Mouse (Mus musculus) forebrain, embryonic 10.5 days (tissue): ENCODE measurements around the gene Slc25a25. TPM values are rescaled to one million over a fixed set of nuclear protein-coding genes. Genes with fewer than 3 reads are reported as not detected.

ENCODE experiments used
- DNase-seq: peaks from one replicate; pipeline ENCODE4 v3.0.0-alpha.2; 2017; ENCODE audit warnings: low spot score; ENCODE audit errors: extremely low spot score
- H3K27ac ChIP-seq: fragments of 300-500 bp; sonication (generic); 2 replicates; pipeline ENCODE4 v1.5.1; 2016; ENCODE audit warnings: mild to moderate bottlenecking
- H3K27me3 ChIP-seq: fragments of 300-500 bp; sonication (generic); 2 replicates; pipeline ENCODE4 v1.6.1; 2016; ENCODE audit warnings: mild to moderate bottlenecking; ENCODE audit not compliant: poor library complexity, severe bottlenecking
- H3K36me3 ChIP-seq: fragments of 300-500 bp; sonication (generic); replicated peaks from 2 replicates; pipeline ENCODE4 v1.6.1; 2016; ENCODE audit warnings: mild to moderate bottlenecking, moderate library complexity
- H3K4me1 ChIP-seq: fragments of 300-500 bp; sonication (generic); 2 replicates; pipeline ENCODE4 v1.6.1; 2016
- H3K4me3 ChIP-seq: fragments of 300-500 bp; sonication (generic); 2 replicates; pipeline ENCODE4 v1.5.1; 2016; ENCODE audit warnings: mild to moderate bottlenecking, moderate library complexity
- H3K9me3 ChIP-seq: fragments of 300-500 bp; sonication (generic); 2 replicates; pipeline ENCODE4 v1.6.1; 2016; ENCODE audit warnings: mild to moderate bottlenecking, moderate library complexity
- WGBS: fragments of 180-500 bp; shearing (Covaris S2); methylation state at CpG from one replicate; pipeline ENCODE4 v1.1.7; 2016; 5-methylcytosine and 5-hydroxymethylcytosine counted together
- polyA plus RNA-seq: library from polyadenylated mRNA; unstranded; fragments of >200 nt; fragmentation: Nextera tagmentation; extraction: Ambion mirVana; gene quantifications from 2 replicates; pipeline ENCODE4 v1.2.1, GENCODE M21; 2016

The Slc25a25 gene
- polyA plus RNA-seq, 1 experiment from 2014 or later: 25.0 TPM

DNA sequence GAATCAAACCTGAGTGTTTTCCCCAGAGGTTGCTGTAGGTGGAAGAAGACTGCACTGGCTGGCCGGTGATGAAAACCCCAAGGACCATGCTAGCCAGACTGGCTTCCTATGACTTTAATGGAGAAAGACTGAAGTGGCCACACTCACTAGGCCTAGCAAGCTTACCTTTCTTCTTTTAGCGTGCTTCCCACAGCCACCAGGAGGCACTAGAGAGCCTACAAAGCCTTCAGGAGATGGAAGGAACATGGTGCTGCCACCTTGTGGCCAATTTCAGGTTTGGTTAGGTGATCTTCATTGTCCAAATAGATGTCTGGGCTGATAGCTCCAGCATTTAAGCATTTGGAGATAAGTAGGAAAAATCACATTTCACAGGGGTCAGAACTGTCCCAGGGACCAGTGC is 46.6 kb downstream of the Slc25a25 start:
- DNase-seq: peak; percentile 92
- peaks cover 11% of the 10 kb centered on the region for H3K4me1 ChIP-seq
- no peak overlapping the region for H3K4me3 ChIP-seq
- H3K27me3 ChIP-seq: no peaks in the 10 kb centered on the region
- H3K36me3 ChIP-seq: peaks cover 33% of the 10 kb centered on the region
- 16% methylated on average over 2 of the region's 2 CpGs for WGBS
- H3K9me3 ChIP-seq: no peaks in the 10 kb centered on the region
- H3K27ac ChIP-seq: no peak overlapping the region

DNA sequence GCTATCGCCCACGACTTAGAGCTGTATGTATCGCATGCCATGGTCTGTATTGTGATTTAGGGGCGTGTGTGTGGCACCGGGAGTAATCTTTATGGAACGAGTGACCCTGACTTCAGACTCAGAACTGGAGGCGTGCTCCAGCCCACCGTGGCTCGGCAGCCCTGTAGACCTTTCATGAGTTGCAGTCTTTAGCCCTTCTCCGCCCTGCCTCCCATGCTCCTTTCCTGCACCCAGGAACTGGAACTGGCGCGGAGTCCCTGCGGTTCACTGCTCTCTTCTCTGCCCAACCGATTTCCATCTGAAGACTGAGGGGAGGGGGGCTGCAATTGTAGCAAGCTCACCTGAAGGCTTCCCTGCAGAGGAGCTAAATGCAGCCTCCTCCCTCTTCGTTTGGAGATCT is 54.5 kb downstream of the Slc25a25 start:
- peaks cover 4% of the 10 kb centered on the region; the same call in 1 of the 2 replicates for H3K9me3 ChIP-seq
- no peak for DNase-seq
- peaks cover 34% of the 10 kb centered on the region for H3K36me3 ChIP-seq
- H3K27ac ChIP-seq: peak overlapping the region; percentile 90
- H3K27me3 ChIP-seq: no peaks in the 10 kb centered on the region
- peak overlapping the region; percentile 80 for H3K4me3 ChIP-seq
- H3K4me1 ChIP-seq: peaks cover 33% of the 10 kb centered on the region
- WGBS: under 1% methylated on average over 15 of the region's 15 CpGs

DNA sequence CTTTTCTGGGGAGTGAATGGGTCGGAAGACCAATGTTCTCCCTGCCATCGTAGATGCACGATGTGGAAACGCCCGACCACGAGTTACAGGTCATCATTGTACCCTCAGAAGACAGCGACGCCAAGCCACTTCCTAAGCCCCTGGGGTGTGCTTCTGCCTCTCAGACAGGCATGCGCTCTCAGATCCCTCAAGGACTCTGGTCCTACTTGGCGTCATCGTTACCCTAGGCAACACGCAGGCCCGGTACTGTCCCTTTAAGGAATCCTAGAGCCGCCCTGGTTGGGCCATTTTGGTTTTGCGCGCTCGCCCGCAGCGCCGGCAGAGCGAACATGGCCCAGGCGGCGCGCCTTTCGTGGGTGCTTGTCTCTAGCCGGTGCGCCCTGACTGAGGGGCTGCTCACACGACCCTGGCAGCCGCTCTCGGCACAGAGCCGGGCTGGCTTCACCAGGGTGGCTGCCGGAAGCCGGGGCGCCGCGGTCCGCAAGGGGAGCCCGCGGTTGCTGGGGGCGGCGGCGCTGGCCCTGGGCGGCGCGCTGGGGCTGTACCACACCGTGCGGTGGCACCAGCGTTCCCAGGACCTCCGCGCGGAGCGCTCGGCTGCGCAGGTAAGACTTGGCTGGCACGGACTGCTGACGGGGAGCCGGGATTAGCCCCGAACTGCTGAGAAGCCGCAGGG is 55.2 kb downstream of the Slc25a25 start:
- peak overlapping the region; percentile 80 for H3K4me3 ChIP-seq
- WGBS: under 1% methylated on average over 59 of the region's 59 CpGs

DNA sequence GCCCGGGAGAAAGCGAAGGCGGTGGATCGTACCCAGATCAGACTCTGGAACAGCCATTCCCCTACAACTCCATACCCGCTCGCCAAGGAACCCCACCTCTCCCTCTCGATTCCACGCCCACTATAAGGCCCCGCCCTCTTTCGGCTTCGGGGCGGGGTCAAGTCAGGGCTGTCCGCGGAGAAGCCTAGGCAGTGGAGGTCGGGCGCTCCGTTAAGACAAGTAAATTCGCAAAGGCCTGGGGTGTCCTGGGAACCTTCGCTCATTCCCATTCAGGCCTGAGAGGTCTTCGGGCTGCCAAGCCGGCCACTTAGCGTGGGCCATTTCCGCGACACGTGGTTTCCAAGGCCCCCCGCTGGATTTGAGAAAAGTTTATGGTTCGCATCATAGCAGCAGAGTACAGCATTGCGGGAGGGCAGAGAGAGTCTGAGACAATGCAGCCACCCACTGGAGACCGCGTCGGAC is 55.7 kb downstream of the Slc25a25 start, which contains the start of gene Ptges2:
Gene Ptges2 (plus strand): TSS at position 413 of the 462 bp plus-strand sequence.
- WGBS: under 1% methylated on average over 31 of the region's 31 CpGs
- peak within 1 kb of the TSS; percentile 90 for H3K27ac ChIP-seq
- peak; percentile 91 for DNase-seq
- H3K4me3 ChIP-seq: peak within 1 kb of the TSS; percentile 80
- peaks cover 23% of the 10 kb centered on the region for H3K36me3 ChIP-seq
- H3K4me1 ChIP-seq: peaks cover 36% of the 10 kb centered on the region
- peaks cover 4% of the 10 kb centered on the region; the same call in 1 of the 2 replicates for H3K9me3 ChIP-seq
- H3K27me3 ChIP-seq: no peaks in the 10 kb centered on the region

More for the DNA sequence above, 55.2 kb downstream of the Slc25a25 start:
- peak; percentile 90 for DNase-seq
- Histone ChIP-seq H3K27ac (peak overlapping the region; percentile 90), H3K9me3 (peaks cover 4% of the 10 kb centered on the region; the same call in 1 of the 2 replicates), H3K36me3 (peaks cover 28% of the 10 kb centered on the region), H3K4me1 (peaks cover 33% of the 10 kb centered on the region), H3K27me3 (no peaks in the 10 kb centered on the region)

DNA sequence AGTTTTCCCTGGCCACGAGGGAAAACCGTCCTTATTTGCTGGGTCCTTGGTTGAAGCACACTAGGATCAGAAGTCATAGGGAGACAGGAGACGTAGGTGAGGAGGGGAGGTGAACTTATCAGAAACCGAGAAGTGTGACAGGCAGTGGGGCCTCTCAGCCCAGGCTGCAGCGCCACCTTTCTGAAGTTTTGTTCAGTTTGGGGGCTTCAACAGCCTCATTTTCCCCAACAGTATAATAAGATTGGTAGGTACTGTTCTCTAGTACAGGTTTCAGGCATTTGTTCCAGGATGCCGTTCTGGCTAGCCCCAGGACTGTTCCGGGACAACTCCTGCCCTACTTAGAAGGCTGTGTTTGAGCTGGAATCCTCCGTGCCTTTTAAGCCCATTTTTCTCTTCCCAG is 56.3 kb downstream of the Slc25a25 start:
- peak overlapping the region; percentile 90 for H3K27ac ChIP-seq
- peak overlapping the region; percentile 80 for H3K4me3 ChIP-seq
- no peaks in the 10 kb centered on the region for H3K27me3 ChIP-seq
- H3K4me1 ChIP-seq: peaks cover 36% of the 10 kb centered on the region
- DNase-seq: no peak
- 7% methylated on average over 8 of the region's 8 CpGs for WGBS
- peaks cover 4% of the 10 kb centered on the region; the same call in 1 of the 2 replicates for H3K9me3 ChIP-seq
- peaks cover 17% of the 10 kb centered on the region for H3K36me3 ChIP-seq

DNA sequence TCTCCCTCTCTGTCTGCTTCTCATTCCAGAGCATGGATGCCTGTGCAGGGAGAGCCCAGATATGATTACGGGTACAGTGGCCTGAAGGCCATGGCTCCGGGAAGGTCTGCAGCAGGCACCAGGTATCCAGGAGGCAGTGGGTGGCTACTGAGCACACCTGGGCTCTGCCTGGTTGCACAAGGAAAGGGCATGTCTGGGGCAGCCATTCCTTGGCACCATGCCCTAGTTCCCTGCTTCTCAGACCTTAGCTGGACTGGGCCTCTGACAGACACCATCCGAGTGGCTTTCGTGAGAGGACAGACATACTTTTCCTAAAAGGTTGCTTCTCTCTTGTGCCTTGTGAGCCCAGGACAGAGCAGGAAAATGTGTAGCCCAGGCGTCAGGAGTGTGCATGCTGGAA is 59.2 kb downstream of the Slc25a25 start:
- H3K36me3 ChIP-seq: no peaks in the 10 kb centered on the region
- peaks cover 28% of the 10 kb centered on the region for H3K4me1 ChIP-seq
- H3K4me3 ChIP-seq: no peak overlapping the region
- 0 out of 2 replicates have a peak, but pooled peaks cover 8% of the 10 kb centered on the region for H3K27me3 ChIP-seq
- H3K27ac ChIP-seq: no peak overlapping the region
- 88% methylated on average over 5 of the region's 5 CpGs for WGBS
- peaks cover 4% of the 10 kb centered on the region for H3K9me3 ChIP-seq
- DNase-seq: no peak

DNA sequence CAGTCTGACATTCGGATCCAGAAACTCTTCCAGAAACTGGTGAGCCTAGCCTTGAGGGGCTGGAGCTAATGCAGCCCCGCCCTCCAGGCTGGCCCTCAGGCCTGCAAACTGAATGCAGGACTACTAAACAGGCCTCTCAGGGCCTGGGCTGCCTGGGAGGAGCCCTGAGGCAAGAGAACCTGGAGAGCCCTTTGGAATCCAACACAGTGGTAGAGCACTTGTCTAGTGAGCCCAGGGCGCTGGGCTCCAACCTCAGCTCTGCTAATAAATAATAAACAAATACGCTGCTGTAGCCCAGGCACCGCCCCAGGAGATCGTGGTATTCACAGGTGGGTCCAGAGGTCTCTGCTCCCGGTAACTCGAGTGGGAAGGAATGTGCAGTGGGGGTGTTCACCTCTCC is 60.4 kb downstream of the Slc25a25 start:
- 71% methylated on average over 8 of the region's 8 CpGs for WGBS
- H3K4me3 ChIP-seq: no peak overlapping the region
- H3K4me1 ChIP-seq: peaks cover 18% of the 10 kb centered on the region
- 0 out of 2 replicates have a peak, but pooled peaks cover 9% of the 10 kb centered on the region for H3K27me3 ChIP-seq
- no peak overlapping the region for H3K27ac ChIP-seq
- no peaks in the 10 kb centered on the region for H3K36me3 ChIP-seq
- H3K9me3 ChIP-seq: peaks cover 4% of the 10 kb centered on the region
- DNase-seq: no peak

DNA sequence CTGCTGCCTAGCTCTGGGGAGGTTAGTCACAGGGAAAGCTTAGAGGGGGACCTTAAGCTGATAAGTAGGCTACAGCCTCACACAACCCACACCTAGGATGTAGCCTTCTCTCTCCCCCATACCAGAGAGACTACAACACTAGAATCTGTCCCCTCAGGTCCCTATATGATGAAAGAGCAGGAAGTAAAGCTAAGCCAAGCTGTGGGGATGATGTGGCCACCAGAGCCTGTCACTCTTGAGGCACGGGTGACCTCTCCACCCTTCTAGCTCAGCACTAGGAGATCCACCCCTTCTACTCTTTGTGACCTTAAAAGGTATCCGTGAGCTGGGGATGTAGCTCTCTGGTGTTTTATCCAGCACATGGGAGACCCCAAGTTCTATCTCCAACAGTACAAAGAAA is 62.1 kb downstream of the Slc25a25 start:
- H3K4me3 ChIP-seq: no peak overlapping the region
- H3K27ac ChIP-seq: no peak overlapping the region
- peaks cover 14% of the 10 kb centered on the region; the same call in 1 of the 2 replicates for H3K27me3 ChIP-seq
- peaks cover 4% of the 10 kb centered on the region for H3K9me3 ChIP-seq
- 77% methylated on average over 2 of the region's 2 CpGs for WGBS
- H3K36me3 ChIP-seq: no peaks in the 10 kb centered on the region
- no peak for DNase-seq
- H3K4me1 ChIP-seq: peaks cover 8% of the 10 kb centered on the region; the same call in 1 of the 2 replicates

DNA sequence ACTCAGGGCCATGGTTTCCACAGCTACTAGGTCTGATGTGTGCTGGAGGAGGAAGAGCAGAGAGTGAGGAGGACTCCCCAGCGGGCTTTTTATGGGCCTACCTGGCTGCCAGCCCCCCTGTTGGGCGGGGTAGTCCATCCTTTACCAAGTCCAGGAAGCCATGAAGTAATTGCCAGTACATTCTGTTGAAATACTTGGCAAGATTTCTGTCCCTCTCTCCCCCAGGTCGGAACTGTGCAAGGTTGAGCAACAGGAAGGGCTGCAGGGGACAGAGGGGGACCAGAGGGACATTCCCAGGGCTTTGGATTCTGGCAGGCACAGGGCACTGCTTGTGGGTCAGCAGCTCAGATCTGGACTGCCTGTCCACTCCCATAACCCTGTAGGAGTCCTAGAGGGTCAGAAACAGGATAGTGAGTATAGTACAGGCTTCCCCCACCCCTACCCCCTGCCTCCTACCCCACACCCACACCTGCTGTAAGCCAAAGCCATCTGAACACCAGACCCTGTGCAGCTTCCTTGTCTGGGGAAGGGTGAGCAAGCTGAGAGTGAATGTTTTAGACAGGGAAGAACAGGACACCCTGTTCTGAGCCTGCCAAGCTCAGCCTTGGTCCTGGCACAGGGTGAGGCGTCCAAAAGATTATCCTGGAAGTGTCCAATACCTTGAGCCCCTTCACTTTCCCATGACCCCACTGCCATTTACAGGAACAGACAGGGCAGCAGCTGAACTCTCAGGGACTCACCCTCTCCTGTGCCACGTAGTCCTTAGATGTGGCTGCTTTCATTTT is 63.3 kb downstream of the Slc25a25 start, which contains the start of gene Lcn2:
Gene Lcn2 (minus strand): TSS at position 547 of the 785 bp plus-strand sequence.
- no peaks in the 10 kb centered on the region for H3K36me3 ChIP-seq
- H3K4me3 ChIP-seq: no peak within 1 kb of the TSS
- H3K4me1 ChIP-seq: peaks cover 8% of the 10 kb centered on the region; the same call in 1 of the 2 replicates
- no peak for DNase-seq
- H3K27me3 ChIP-seq: peaks cover 27% of the 10 kb centered on the region
- WGBS: 64% methylated on average over 5 of the region's 5 CpGs
- no peaks in the 10 kb centered on the region; the same call in 1 of the 2 replicates for H3K9me3 ChIP-seq
- no peak within 1 kb of the TSS for H3K27ac ChIP-seq

DNA sequence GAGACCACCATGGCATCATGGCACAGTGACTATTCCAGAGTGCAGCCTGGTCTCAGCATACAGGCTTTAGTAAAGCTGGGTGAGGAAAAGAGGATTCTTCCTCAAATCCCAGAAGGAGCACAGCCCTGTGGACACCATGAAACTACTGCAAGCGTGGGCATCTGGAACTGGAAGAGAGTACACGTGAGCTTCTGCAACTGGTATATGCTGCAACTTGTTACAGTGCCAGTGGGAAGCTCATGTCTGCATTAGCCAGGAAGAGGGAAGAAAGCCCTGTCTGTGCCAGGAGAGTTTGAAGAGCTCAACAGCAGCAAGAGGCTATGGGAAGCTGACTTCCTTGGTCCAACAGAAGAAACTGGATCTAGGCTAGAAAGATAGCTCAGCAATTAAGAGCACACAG is 68.6 kb downstream of the Slc25a25 start:
- no peaks in the 10 kb centered on the region for H3K9me3 ChIP-seq
- peaks cover 24% of the 10 kb centered on the region for H3K36me3 ChIP-seq
- peaks cover 51% of the 10 kb centered on the region for H3K27me3 ChIP-seq
- H3K4me1 ChIP-seq: peaks cover 17% of the 10 kb centered on the region
- no peak for DNase-seq
- H3K27ac ChIP-seq: no peak overlapping the region
- peak overlapping the region; percentile 67; the same call in 1 of the 2 replicates for H3K4me3 ChIP-seq
- WGBS: 88% methylated on average over 2 of the region's 2 CpGs

DNA sequence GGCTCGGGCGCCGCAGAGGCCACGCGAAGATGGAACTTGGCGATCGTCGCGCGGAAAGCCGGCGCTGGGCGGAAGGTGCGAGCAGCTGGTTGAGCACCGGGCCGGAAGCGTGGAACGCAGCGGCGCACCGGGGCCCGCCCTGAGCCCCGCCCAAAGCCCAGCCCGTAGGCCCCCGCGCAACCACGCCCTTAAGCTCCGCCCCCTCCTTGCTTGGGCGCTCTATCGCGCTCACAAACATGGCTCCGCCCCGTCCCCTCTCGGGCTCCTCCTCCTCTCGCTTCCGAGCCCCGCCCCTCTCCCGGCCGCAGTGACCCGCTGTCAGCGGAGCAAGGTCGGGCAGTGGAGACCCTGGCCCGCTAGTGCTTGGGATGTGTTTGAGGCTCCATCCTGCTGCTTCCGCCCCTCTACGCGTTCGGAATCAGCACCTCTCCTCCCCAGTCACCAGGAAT is 69.4 kb downstream of the Slc25a25 start, which contains the start of gene 1110008P14Rik:
Gene 1110008P14Rik (minus strand): TSS at position 164 of the 449 bp plus-strand sequence.
- Histone ChIP-seq H3K27me3 (peaks cover 43% of the 10 kb centered on the region), H3K9me3 (no peaks in the 10 kb centered on the region), H3K4me3 (peak within 1 kb of the TSS; percentile 67), H3K27ac (peak within 1 kb of the TSS; percentile 58), H3K4me1 (peaks cover 17% of the 10 kb centered on the region), H3K36me3 (peaks cover 33% of the 10 kb centered on the region)
- WGBS: under 1% methylated on average over 47 of the region's 47 CpGs
- peak; percentile 93 for DNase-seq

DNA sequence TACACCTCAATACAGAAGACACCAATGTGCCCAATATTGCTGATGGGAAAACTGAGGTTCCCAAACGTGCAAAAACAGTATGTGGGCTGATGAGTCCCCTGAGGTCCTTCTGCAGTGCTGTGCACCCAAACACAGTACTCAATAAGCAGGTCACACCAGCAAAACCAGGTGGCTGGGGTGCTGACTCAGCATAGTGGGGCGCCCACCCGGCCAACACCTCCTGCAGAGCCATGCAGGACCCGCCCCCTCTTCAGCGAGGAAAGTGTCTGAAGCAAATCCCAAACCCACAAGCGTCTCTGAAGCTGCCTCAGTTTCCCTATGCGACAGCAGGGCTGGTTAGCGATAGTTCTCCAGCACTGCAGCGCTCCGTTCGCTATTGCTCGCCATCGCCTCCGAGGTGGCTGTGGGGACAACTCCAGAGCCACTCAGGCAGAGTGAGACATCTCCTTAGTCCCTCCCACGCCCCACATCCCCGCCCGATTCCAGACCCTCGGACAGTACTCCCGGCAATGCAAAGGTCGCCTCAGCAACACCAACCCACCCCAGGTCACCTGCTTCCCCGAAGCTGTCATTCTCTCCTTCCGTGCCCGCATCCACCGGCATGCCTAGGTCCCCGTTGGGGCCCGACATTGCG is 70.0 kb downstream of the Slc25a25 start:
- H3K27me3 ChIP-seq: peaks cover 43% of the 10 kb centered on the region
- H3K36me3 ChIP-seq: peaks cover 38% of the 10 kb centered on the region
- H3K27ac ChIP-seq: peak overlapping the region; percentile 58
- no peaks in the 10 kb centered on the region for H3K9me3 ChIP-seq
- H3K4me3 ChIP-seq: peak overlapping the region; percentile 67
- WGBS: 2% methylated on average over 27 of the region's 27 CpGs
- H3K4me1 ChIP-seq: peaks cover 17% of the 10 kb centered on the region
- no peak for DNase-seq
